Mouse (Mus musculus) lung, adult 2 months (tissue): ENCODE data around the gene Serpina5. TPM values are rescaled to one million over a fixed set of nuclear protein-coding genes. Genes with fewer than 3 reads are reported as not detected.

Source experiments
- DNase-seq: peaks from one replicate; pipeline ENCODE4 v3.0.0; 2022
- H3K4me1 ChIP-seq: fragments of 200-500 bp; 2 replicates; pipeline ENCODE4 v1.6.1; 2011; ENCODE audit warnings: low read length; ENCODE audit not compliant: control insufficient read depth, insufficient read depth
- H3K4me3 ChIP-seq: fragments of 200-500 bp; replicated peaks from 2 replicates; pipeline ENCODE3; 2011; ENCODE audit warnings: low read depth, mild to moderate bottlenecking, control low read depth, low read length; ENCODE audit errors: extremely low read depth
- CTCF ChIP-seq: fragments of 200-500 bp; IDR thresholded peaks from 2 replicates; pipeline ENCODE4 v1.5.1; 2011; ENCODE audit warnings: mild to moderate bottlenecking, low read length, control low read depth; ENCODE audit not compliant: insufficient read depth
- POLR2A ChIP-seq: fragments of 200-500 bp; IDR thresholded peaks from 2 replicates; pipeline ENCODE4 v1.6.1; 2011; ENCODE audit warnings: low read depth, mild to moderate bottlenecking, control low read depth, low read length, borderline replicate concordance; ENCODE audit errors: extremely low read depth
- WGBS: fragments of 180-500 bp; shearing (Covaris S2); methylation state at CpG from one replicate; pipeline ENCODE4 v1.1.7; 2018; 5-methylcytosine and 5-hydroxymethylcytosine counted together
- polyA plus RNA-seq: library from polyadenylated mRNA; depleted of rRNA; stranded (reverse); fragments of >200 nt; gene quantifications from 2 replicates; pipeline ENCODE4 v1.2.3, GENCODE M21; 2012; rRNA removed

Serpina5 gene
- polyA plus RNA-seq, 1 experiment = not detected

DNA sequence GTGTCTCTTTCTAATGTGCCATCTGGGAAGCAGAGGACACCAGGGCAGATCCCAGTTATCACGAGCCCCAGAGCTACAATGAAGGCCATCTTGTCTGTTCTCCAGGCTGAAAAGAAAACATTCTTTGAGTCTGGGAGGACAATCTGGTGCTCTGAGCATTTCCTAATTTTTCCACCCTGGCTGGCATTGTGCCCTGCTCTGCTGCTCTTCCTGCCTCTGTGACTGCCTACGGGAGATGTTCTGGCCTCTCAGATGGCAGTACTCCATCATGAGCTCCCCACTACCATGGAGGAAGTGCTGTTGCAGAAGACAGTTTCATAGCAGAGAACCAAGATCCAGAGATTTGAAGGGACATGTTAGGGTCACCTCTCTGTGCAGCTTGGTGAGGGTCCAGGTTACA lies 51.1 kb downstream of the Serpina5 start:
- no peak for TF ChIP-seq CTCF
- no peak for TF ChIP-seq POLR2A
- H3K4me1 ChIP-seq = no peaks in the 10 kb centered on the region
- no peak for DNase-seq
- H3K4me3 ChIP-seq = no peak overlapping the region
- WGBS = 51% methylated on average over 2 of the region's 2 CpGs

DNA sequence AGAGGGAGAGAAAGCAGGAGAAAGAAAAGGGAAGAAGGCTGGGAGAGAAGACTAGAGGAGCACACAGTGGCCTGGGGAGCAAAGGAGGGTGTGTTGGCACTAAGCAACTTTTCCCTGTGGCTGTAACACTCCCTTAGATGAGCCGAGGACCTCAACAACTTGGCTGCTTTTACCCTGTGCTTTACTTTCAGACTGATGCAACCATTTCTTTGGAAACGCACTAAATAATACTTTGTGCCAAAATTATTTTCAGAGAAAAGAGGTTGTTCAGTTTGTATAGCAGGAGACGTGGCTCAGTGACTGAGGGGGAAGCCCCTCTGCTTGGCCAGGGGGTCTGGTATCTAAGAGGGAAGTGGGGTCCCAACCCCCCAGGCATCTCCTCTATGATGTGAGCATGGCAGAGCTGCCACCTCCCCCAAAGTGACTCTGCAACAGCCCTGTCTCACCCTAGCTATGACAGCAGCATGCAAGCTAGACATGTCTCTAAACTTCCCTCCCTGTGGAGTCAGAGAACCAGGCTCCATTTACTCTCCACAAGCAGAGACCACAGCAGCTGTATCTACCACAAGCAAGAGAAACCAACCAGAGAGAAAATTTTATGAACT lies 52.2 kb downstream of the Serpina5 start:
- DNase-seq = no peak
- H3K4me3 ChIP-seq = peak overlapping the region; percentile 39
- WGBS = 54% methylated on average over 3 of the region's 3 CpGs
- H3K4me1 ChIP-seq = no peaks in the 10 kb centered on the region
- TF ChIP-seq POLR2A (no peak), CTCF (no peak)

DNA sequence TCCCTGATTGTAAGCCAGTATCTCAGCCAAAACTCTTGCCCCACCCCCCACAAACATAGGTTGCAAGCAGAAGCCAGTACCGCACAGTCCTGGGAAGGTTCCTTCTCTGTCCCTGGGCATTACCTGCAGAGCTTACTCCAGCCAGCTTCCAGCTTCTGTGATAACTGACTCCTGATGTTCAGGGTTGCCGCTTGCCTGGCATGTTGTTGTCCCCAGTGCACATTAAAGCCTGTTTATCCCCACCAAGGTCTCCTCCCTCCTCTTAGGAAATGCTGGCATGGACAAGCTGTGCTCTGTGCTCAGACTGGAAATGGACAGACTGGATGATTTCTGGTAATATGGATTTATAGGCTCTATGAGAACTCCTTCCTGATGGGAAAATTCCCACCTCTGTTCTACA lies 52.7 kb downstream of the Serpina5 start, which contains the start of gene Serpina3c:
Gene Serpina3c, minus strand, starts transcription at position 215 of the 400 bp plus-strand sequence.
- 88% methylated on average over 2 of the region's 2 CpGs for WGBS
- Histone ChIP-seq H3K4me1 (no peaks in the 10 kb centered on the region), H3K4me3 (peak within 1 kb of the TSS; percentile 39)
- no peak for TF ChIP-seq POLR2A
- no peak for TF ChIP-seq CTCF
- no peak for DNase-seq

Other genes with a start within 250 kb of the Serpina5 start
- gene Serpina1a, start 237.6 kb upstream of the Serpina5 start, polyA plus RNA-seq = 0.75 and 2.3 TPM in 2 replicates
- 2.0 and 6.3 TPM in 2 replicates for gene Serpina1c, start 196.2 kb upstream of the Serpina5 start, polyA plus RNA-seq
- 1.8 and 2.9 TPM in 2 replicates for gene Serpina1e, start 142.1 kb upstream of the Serpina5 start, polyA plus RNA-seq
- gene Serpina11, start 111.2 kb upstream of the Serpina5 start, polyA plus RNA-seq = 0.15 TPM in 1 of 2 replicates, not detected in the other
- gene Serpina9, start 87.4 kb upstream of the Serpina5 start, polyA plus RNA-seq = 1.4 and 2.7 TPM in 2 replicates
- 0.12 TPM in 1 of 2 replicates, not detected in the other for gene Serpina12, start 56.7 kb upstream of the Serpina5 start, polyA plus RNA-seq
- gene Serpina3a, start 11.6 kb downstream of the Serpina5 start, polyA plus RNA-seq = not detected in 2 replicates
- gene Serpina3b, start 26.9 kb downstream of the Serpina5 start, polyA plus RNA-seq = 0.15 TPM in 1 of 2 replicates, not detected in the other
- gene Serpina3c, start 52.8 kb downstream of the Serpina5 start, polyA plus RNA-seq = 7.3 and 12.0 TPM in 2 replicates
- gene Serpina3f, start 113.4 kb downstream of the Serpina5 start, polyA plus RNA-seq = 1.3 and 2.2 TPM in 2 replicates
- 11.2 and 12.2 TPM in 2 replicates for gene Serpina3g, start 135.1 kb downstream of the Serpina5 start, polyA plus RNA-seq
- gene Serpina3i, start 162.0 kb downstream of the Serpina5 start, polyA plus RNA-seq = 0.68 and 0.91 TPM in 2 replicates
- gene Serpina3j, start 213.4 kb downstream of the Serpina5 start, polyA plus RNA-seq = not detected in 2 replicates
- gene Serpina3k, start 237.4 kb downstream of the Serpina5 start, polyA plus RNA-seq = 0.65 and 2.9 TPM in 2 replicates
- gene Serpina3m, start 237.4 kb downstream of the Serpina5 start, polyA plus RNA-seq = 1.1 and 1.9 TPM in 2 replicates